Mouse (Mus musculus) liver, embryonic 16.5 days (tissue): Measurements from ENCODE around the gene Ppm1h. TPM values are rescaled to one million over a fixed set of nuclear protein-coding genes. Genes with fewer than 3 reads are reported as not detected.
"Not testable (repeated sequence)": the region's sequence is repeated elsewhere in the genome, so short reads cannot be mapped to it uniquely, and the experiment has no call there.

Experiments
- ATAC-seq: fragments of 200-750 bp; cut with Nextera tagmentation; 2 replicates; pipeline ENCODE4 v1.8.0; 2017; ENCODE audit warnings: low read depth, mild to moderate bottlenecking, moderate number of reproducible peaks, moderate library complexity
- H3K27ac ChIP-seq: fragments of 300-500 bp; sonication (generic); 2 replicates; pipeline ENCODE4 v1.5.1; 2014; ENCODE audit warnings: mild to moderate bottlenecking, low read length
- H3K27me3 ChIP-seq: fragments of 300-500 bp; sonication (generic); 2 replicates; pipeline ENCODE4 v1.6.1; 2014; ENCODE audit warnings: low read depth, low read length, mixed read lengths; ENCODE audit not compliant: control insufficient read depth, insufficient read depth
- H3K36me3 ChIP-seq: fragments of 300-500 bp; sonication (generic); 2 replicates; pipeline ENCODE4 v1.6.1; 2014; ENCODE audit warnings: mild to moderate bottlenecking; ENCODE audit not compliant: control insufficient read depth, insufficient read depth
- H3K4me1 ChIP-seq: fragments of 300-500 bp; sonication (generic); 2 replicates; pipeline ENCODE4 v1.6.1; 2014; ENCODE audit warnings: low read depth, low read length, mixed read lengths; ENCODE audit not compliant: control insufficient read depth
- H3K4me2 ChIP-seq: fragments of 300-500 bp; sonication (generic); 2 replicates; pipeline ENCODE4 v1.6.1; 2014; ENCODE audit warnings: low read depth, low read length, mixed read lengths
- H3K4me3 ChIP-seq: fragments of 300-500 bp; sonication (generic); 2 replicates; pipeline ENCODE4 v1.5.1; 2014; ENCODE audit warnings: low read depth, mild to moderate bottlenecking, low read length
- H3K9ac ChIP-seq: fragments of 300-500 bp; sonication (generic); 2 replicates; pipeline ENCODE4 v1.6.1; 2014; ENCODE audit warnings: low read depth, low read length
- H3K9me3 ChIP-seq: fragments of 300-500 bp; sonication (generic); replicated peaks from 2 replicates; pipeline ENCODE4 v1.6.1; 2016; ENCODE audit warnings: low read length; ENCODE audit not compliant: control insufficient read depth
- WGBS: fragments of 180-500 bp; shearing (Covaris S2); extraction: QIAGEN DNeasy Blood & Tissue Kit; methylation state at CpG from one replicate; pipeline ENCODE4 v1.1.7; 2014; ENCODE audit not compliant: insufficient replicate concordance; 5-methylcytosine and 5-hydroxymethylcytosine counted together
- polyA plus RNA-seq: library from polyadenylated mRNA; unstranded; fragments of >200 nt; fragmentation: Nextera tagmentation; extraction: Ambion mirVana; gene quantifications from 2 replicates; pipeline ENCODE4 v1.2.1, GENCODE M21; 2015

Ppm1h gene
- polyA plus RNA-seq, 1 experiment from 2014 or later: 2.7 TPM

GRCm38 (mm10) chr10:122957918-122958317 is 279.4 kb downstream of the Ppm1h start:
- Histone ChIP-seq H3K36me3 (no peaks in the 10 kb centered on the region), H3K4me2 (no peak overlapping the region), H3K4me1 (no peaks in the 10 kb centered on the region), H3K9ac (no peak overlapping the region), H3K27me3 (no peaks in the 10 kb centered on the region), H3K9me3 (no peaks in the 10 kb centered on the region), H3K4me3 (no peak overlapping the region), H3K27ac (no peak overlapping the region)
- 54% methylated on average over 2 of the region's 2 CpGs for WGBS
- ATAC-seq: no peak

- H3K27ac ChIP-seq: no peak overlapping the region
- no peak overlapping the region for H3K9ac ChIP-seq
- H3K4me2 ChIP-seq: no peak overlapping the region
- H3K4me1 ChIP-seq: no peaks in the 10 kb centered on the region
- ATAC-seq: no peak
- WGBS: 66% methylated on average over 5 of the region's 5 CpGs
- no peaks in the 10 kb centered on the region for H3K9me3 ChIP-seq
- no peaks in the 10 kb centered on the region for H3K36me3 ChIP-seq
- no peaks in the 10 kb centered on the region for H3K27me3 ChIP-seq
- H3K4me3 ChIP-seq: no peak overlapping the region
Measured at GRCm38 (mm10) chr10:122958699-122959098, 280.1 kb downstream of the Ppm1h start.

- Histone ChIP-seq H3K27me3 (no peaks in the 10 kb centered on the region), H3K4me2 (no peak overlapping the region), H3K4me1 (no peaks in the 10 kb centered on the region), H3K9ac (no peak overlapping the region), H3K9me3 (no peaks in the 10 kb centered on the region), H3K4me3 (no peak overlapping the region), H3K27ac (no peak overlapping the region), H3K36me3 (no peaks in the 10 kb centered on the region)
- 72% methylated on average over 16 of the region's 16 CpGs for WGBS
- no peak for ATAC-seq
Measured at GRCm38 (mm10) chr10:122960216-122960615, 281.7 kb downstream of the Ppm1h start.

- no peak overlapping the region for H3K4me3 ChIP-seq
- H3K9me3 ChIP-seq: no peaks in the 10 kb centered on the region
- no peak overlapping the region for H3K9ac ChIP-seq
- no peak overlapping the region for H3K4me2 ChIP-seq
- H3K4me1 ChIP-seq: no peaks in the 10 kb centered on the region
- no peak for ATAC-seq
- 59% methylated on average over 16 of the region's 16 CpGs for WGBS
- no peaks in the 10 kb centered on the region for H3K27me3 ChIP-seq
- no peaks in the 10 kb centered on the region for H3K36me3 ChIP-seq
- no peak overlapping the region for H3K27ac ChIP-seq
Measured at GRCm38 (mm10) chr10:122960738-122961137, 282.2 kb downstream of the Ppm1h start.

GRCm38 (mm10) chr10:122961494-122961893 is 282.9 kb downstream of the Ppm1h start:
- Histone ChIP-seq H3K27ac (no peak overlapping the region), H3K4me1 (no peaks in the 10 kb centered on the region), H3K9ac (no peak overlapping the region), H3K4me2 (no peak overlapping the region), H3K27me3 (no peaks in the 10 kb centered on the region), H3K36me3 (no peaks in the 10 kb centered on the region), H3K4me3 (no peak overlapping the region), H3K9me3 (no peaks in the 10 kb centered on the region)
- no peak for ATAC-seq
- WGBS: 64% methylated on average over 9 of the region's 9 CpGs

GRCm38 (mm10) chr10:122962651-122963050 is 284.1 kb downstream of the Ppm1h start:
- Histone ChIP-seq H3K4me3 (no peak overlapping the region), H3K36me3 (no peaks in the 10 kb centered on the region), H3K9ac (no peak overlapping the region), H3K27ac (no peak overlapping the region), H3K4me1 (no peaks in the 10 kb centered on the region), H3K4me2 (no peak overlapping the region), H3K27me3 (no peaks in the 10 kb centered on the region), H3K9me3 (no peaks in the 10 kb centered on the region)
- WGBS: 56% methylated on average over 9 of the region's 9 CpGs
- no peak for ATAC-seq

GRCm38 (mm10) chr10:122963463-122964240 is 285.1 kb downstream of the Ppm1h start:
- no peak overlapping the region for H3K9ac ChIP-seq
- ATAC-seq: no peak
- no peaks in the 10 kb centered on the region for H3K9me3 ChIP-seq
- no peak overlapping the region for H3K27ac ChIP-seq
- H3K4me3 ChIP-seq: no peak overlapping the region
- peak overlapping the region; percentile 18; the same call in 1 of the 2 replicates for H3K4me2 ChIP-seq
- no peaks in the 10 kb centered on the region for H3K4me1 ChIP-seq
- no peaks in the 10 kb centered on the region for H3K27me3 ChIP-seq
- 14% methylated on average over 21 of the region's 21 CpGs for WGBS
- H3K36me3 ChIP-seq: no peaks in the 10 kb centered on the region

- Histone ChIP-seq H3K4me1 (no peaks in the 10 kb centered on the region), H3K9ac (no peak overlapping the region), H3K4me3 (no peak overlapping the region), H3K27me3 (no peaks in the 10 kb centered on the region), H3K36me3 (no peaks in the 10 kb centered on the region), H3K9me3 (no peaks in the 10 kb centered on the region), H3K27ac (no peak overlapping the region), H3K4me2 (no peak overlapping the region)
- WGBS: 32% methylated on average over 4 of the region's 4 CpGs
- ATAC-seq: no peak
Measured at GRCm38 (mm10) chr10:122964241-122964636, 285.7 kb downstream of the Ppm1h start.

GRCm38 (mm10) chr10:122965650-122966049 is 287.1 kb downstream of the Ppm1h start:
- not testable (repeated sequence) for ATAC-seq, H3K27me3 ChIP-seq, H3K27ac ChIP-seq, H3K36me3 ChIP-seq, H3K9ac ChIP-seq, H3K9me3 ChIP-seq, H3K4me2 ChIP-seq, H3K4me3 ChIP-seq, H3K4me1 ChIP-seq
- 79% methylated on average over 4 of the region's 5 CpGs for WGBS
